Mouse (Mus musculus) stomach, postnatal 0 days (tissue): ENCODE measurements around the gene Ppard. TPM values are rescaled to one million over a fixed set of nuclear protein-coding genes. Genes with fewer than 3 reads are reported as not detected.
A peak's percentile ranks its signal among the peaks of the same experiment; 100 is the strongest.

Experiments
- ATAC-seq: fragments of 200-750 bp; cut with Nextera tagmentation; 2 replicates; pipeline ENCODE4 v1.8.0; 2017; ENCODE audit not compliant: low FRiP score, low TSS enrichment
- DNase-seq: peaks from one replicate; pipeline ENCODE4 v3.0.0-alpha.2; 2016; ENCODE audit warnings: low spot score
- H3K27ac ChIP-seq: fragments of 300-500 bp; sonication (generic); replicated peaks from 2 replicates; pipeline ENCODE4 v1.5.1; 2014; ENCODE audit warnings: mild to moderate bottlenecking, control low read depth
- H3K27me3 ChIP-seq: fragments of 300-500 bp; sonication (generic); 2 replicates; pipeline ENCODE4 v1.6.1; 2014; ENCODE audit warnings: low read length; ENCODE audit not compliant: control insufficient read depth, insufficient read depth
- H3K36me3 ChIP-seq: fragments of 300-500 bp; sonication (generic); 2 replicates; pipeline ENCODE4 v1.6.1; 2014; ENCODE audit warnings: low read length, mixed read lengths; ENCODE audit not compliant: control insufficient read depth, insufficient read depth
- H3K4me1 ChIP-seq: fragments of 300-500 bp; sonication (generic); replicated peaks from 2 replicates; pipeline ENCODE4 v1.6.1; 2014; ENCODE audit warnings: antibody characterized with exemption; ENCODE audit not compliant: control insufficient read depth, insufficient read depth
- H3K4me2 ChIP-seq: fragments of 300-500 bp; sonication (generic); replicated peaks from 2 replicates; pipeline ENCODE4 v1.6.1; 2014; ENCODE audit warnings: low read depth, mild to moderate bottlenecking, control low read depth, moderate library complexity
- H3K4me3 ChIP-seq: fragments of 300-500 bp; sonication (generic); 2 replicates; pipeline ENCODE4 v1.5.1; 2014; ENCODE audit warnings: low read depth, low read length, control low read depth
- H3K9ac ChIP-seq: fragments of 300-500 bp; sonication (generic); 2 replicates; pipeline ENCODE4 v1.6.1; 2014; ENCODE audit warnings: mild to moderate bottlenecking, low read length, control low read depth, mixed read lengths
- H3K9me3 ChIP-seq: fragments of 300-500 bp; sonication (generic); 2 replicates; pipeline ENCODE4 v1.6.1; 2016; ENCODE audit warnings: low read length; ENCODE audit not compliant: control insufficient read depth
- CTCF ChIP-seq: IDR thresholded peaks from 2 replicates; pipeline ENCODE4 v1.5.1; 2016; ENCODE audit warnings: antibody characterized with exemption, low read depth, mild to moderate bottlenecking, moderate library complexity
- EP300 ChIP-seq: optimal IDR thresholded peaks from 2 replicates; pipeline ENCODE3; 2016; ENCODE audit warnings: antibody characterized with exemption
- WGBS: fragments of 180-500 bp; shearing (Covaris S2); extraction: QIAGEN DNeasy Blood & Tissue Kit; methylation state at CpG from one replicate; pipeline ENCODE4 v1.1.7; 2014; 5-methylcytosine and 5-hydroxymethylcytosine counted together
- polyA plus RNA-seq: library from polyadenylated mRNA; unstranded; fragments of >200 nt; fragmentation: Nextera tagmentation; extraction: Ambion mirVana; gene quantifications from 2 replicates; pipeline ENCODE4 v1.2.1, GENCODE M21; 2015

The Ppard gene
- polyA plus RNA-seq, 1 experiment from 2014 or later = 3.4 TPM

DNA sequence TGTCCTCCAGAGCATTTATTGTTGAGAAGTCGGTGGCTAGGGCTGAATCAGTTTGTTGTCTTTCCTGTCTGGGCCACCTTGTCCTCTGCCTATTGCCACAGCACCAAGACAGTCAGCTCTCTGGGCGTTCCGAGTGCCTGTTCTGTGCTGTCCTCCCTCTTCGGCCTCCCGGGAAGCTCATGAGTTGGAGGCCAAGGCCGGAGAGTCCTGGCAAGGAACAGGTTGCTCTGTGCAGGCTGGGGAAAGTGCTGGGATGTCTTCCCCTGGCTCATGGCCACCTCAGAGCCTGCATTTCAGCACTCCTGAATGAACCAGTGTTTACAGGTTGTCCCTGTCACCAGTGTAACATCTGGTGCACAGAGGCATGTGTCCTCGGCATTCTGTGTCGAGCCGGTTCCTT is 39.8 kb downstream of the Ppard start:
- peak overlapping the region; percentile 93 for H3K27ac ChIP-seq
- H3K36me3 ChIP-seq = no peaks in the 10 kb centered on the region
- TF ChIP-seq EP300 (no peak), CTCF (no peak)
- DNase-seq = no peak
- H3K4me3 ChIP-seq = peak overlapping the region; percentile 22
- H3K9me3 ChIP-seq = no peaks in the 10 kb centered on the region
- H3K4me2 ChIP-seq = peak overlapping the region; percentile 47
- H3K27me3 ChIP-seq = no peaks in the 10 kb centered on the region
- 61% methylated on average over 9 of the region's 9 CpGs for WGBS
- 0 out of 2 replicates have a peak, but pooled peaks have one; percentile 1 for ATAC-seq
- peaks cover 5% of the 10 kb centered on the region; the same call in 1 of the 2 replicates for H3K4me1 ChIP-seq
- peak overlapping the region; percentile 61 for H3K9ac ChIP-seq

DNA sequence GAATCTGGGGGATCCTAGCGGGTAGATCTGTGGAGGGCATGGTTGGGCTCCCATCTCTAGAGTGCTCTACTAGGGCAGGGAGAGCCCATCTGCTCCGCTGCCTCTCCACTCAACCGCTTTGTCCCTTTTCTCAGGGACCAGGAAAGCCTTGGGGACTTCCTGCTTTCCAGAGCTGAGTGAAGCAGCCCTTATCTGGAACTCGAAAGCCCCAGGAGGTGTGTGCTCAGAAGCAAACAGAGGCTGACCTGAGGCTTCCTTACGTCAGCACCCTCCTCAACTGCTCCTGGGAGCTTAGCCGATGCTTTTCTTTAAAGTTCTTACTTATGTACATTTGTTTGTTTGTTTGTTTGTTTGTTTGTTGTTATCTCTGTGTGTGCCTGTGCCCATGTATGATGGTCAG is 40.3 kb downstream of the Ppard start:
- Histone ChIP-seq H3K27me3 (no peaks in the 10 kb centered on the region), H3K9ac (peak overlapping the region; percentile 61), H3K9me3 (no peaks in the 10 kb centered on the region), H3K4me3 (peak overlapping the region; percentile 22), H3K27ac (peak overlapping the region; percentile 93), H3K4me2 (peak overlapping the region; percentile 47), H3K36me3 (no peaks in the 10 kb centered on the region), H3K4me1 (peaks cover 5% of the 10 kb centered on the region; the same call in 1 of the 2 replicates)
- ATAC-seq = peak; percentile 61
- DNase-seq = peak; percentile 66
- 69% methylated on average over 6 of the region's 6 CpGs for WGBS
- TF ChIP-seq CTCF (no peak), EP300 (no peak)

DNA sequence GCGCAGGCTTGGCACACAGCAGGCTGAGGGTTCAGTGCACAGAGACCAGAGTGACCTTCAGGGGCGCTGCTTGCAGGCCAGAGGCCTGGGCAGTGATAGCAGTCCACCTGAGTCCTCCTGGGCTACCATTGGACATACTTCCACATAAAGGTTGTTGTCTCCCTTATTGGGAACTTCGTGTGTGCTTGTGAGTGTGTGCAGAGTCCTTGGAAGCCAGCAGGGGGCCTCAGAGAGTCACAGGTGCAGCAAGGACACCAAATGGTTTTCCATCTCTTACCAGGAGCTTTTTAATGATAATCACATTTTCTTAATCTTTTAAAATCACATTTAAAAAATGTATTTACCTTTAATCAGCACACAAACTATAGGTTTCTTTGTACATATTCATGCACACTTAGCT is 42.2 kb downstream of the Ppard start:
- DNase-seq (peak; percentile 63), ATAC-seq (no peak)
- H3K4me3 ChIP-seq = no peak overlapping the region
- no peaks in the 10 kb centered on the region for H3K36me3 ChIP-seq
- 87% methylated on average over 3 of the region's 3 CpGs for WGBS
- no peak overlapping the region for H3K27ac ChIP-seq
- peak; percentile 73 for TF ChIP-seq CTCF
- no peak for TF ChIP-seq EP300
- no peak overlapping the region for H3K4me2 ChIP-seq
- H3K4me1 ChIP-seq = peaks cover 5% of the 10 kb centered on the region; the same call in 1 of the 2 replicates
- no peaks in the 10 kb centered on the region for H3K9me3 ChIP-seq
- no peaks in the 10 kb centered on the region for H3K27me3 ChIP-seq
- H3K9ac ChIP-seq = no peak overlapping the region

DNA sequence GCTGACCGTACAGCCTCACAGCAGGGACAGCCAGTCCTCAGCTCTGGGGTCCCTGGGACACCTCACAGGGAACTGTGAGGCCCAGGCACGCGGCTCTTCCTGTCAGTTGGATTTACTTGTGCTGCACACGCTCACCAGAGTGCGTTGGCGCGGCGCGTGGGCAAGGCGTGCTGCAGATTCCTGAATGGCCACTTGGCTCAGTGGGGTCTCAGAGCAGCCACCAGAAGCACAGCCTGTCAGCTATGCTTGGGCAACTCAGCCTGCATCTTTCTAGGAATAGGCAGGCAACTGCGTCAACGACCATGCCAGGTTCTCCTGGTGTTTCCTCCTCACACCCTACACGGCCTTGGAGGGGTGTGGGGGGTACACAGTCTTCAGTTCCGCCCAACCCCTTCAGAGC is 44.7 kb downstream of the Ppard start:
- WGBS = 78% methylated on average over 14 of the region's 14 CpGs
- TF ChIP-seq CTCF (no peak), EP300 (no peak)
- Histone ChIP-seq H3K4me2 (no peak overlapping the region), H3K4me3 (no peak overlapping the region), H3K9ac (no peak overlapping the region), H3K27ac (peak overlapping the region; percentile 56; the same call in 1 of the 2 replicates), H3K36me3 (no peaks in the 10 kb centered on the region), H3K4me1 (no peaks in the 10 kb centered on the region), H3K9me3 (no peaks in the 10 kb centered on the region), H3K27me3 (no peaks in the 10 kb centered on the region)
- DNase-seq (no peak), ATAC-seq (no peak)

DNA sequence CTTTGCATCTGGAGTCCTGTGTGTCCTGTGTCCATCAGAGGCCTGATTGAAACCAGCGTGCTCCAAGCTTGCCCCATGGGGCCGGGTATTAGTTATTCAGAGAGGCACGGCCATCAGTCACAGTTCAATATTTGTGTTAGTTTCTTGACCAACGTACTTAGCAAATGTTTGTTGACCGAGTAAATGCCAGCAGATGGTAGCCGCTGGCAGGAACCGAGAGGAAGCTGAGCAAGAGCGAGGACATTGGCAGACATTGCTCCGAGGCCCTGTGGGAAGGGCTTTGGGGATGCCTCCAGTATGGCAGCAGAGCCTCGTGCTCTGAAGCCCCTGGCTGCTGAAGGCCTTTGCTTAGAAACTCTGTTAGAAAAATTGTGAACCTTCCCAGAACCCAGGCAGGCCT is 45.2 kb downstream of the Ppard start:
- Histone ChIP-seq H3K9me3 (no peaks in the 10 kb centered on the region), H3K9ac (no peak overlapping the region), H3K36me3 (no peaks in the 10 kb centered on the region), H3K4me3 (no peak overlapping the region), H3K4me1 (no peaks in the 10 kb centered on the region), H3K27ac (peak overlapping the region; percentile 56; the same call in 1 of the 2 replicates), H3K4me2 (no peak overlapping the region), H3K27me3 (no peaks in the 10 kb centered on the region)
- TF ChIP-seq EP300 (no peak), CTCF (0 out of 2 replicates have a peak, but pooled peaks have one; percentile 1)
- ATAC-seq = 0 out of 2 replicates have a peak, but pooled peaks have one; percentile 11
- WGBS = 49% methylated on average over 10 of the region's 10 CpGs
- peak; percentile 50 for DNase-seq

DNA sequence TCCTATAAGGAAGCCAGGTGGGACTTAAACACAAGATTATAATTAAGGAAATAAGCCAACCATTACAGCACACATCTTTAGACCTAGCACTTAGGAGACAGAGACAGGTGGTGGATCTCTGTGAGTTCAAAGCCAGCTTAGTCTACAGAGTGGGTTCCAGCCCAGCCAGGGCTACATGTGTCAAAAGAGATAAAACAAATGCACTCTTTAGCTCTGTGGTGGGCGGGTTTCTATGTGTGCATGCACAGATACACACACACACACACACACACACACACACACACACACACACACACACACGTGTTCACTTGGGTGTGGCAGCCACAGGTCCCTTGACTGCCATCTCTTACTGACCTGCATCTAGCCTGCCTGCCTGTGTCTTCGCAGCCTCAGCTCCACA is 45.7 kb downstream of the Ppard start:
- WGBS = 83% methylated on average over 3 of the region's 3 CpGs

More for the DNA sequence above, 45.7 kb downstream of the Ppard start:
- H3K4me3 ChIP-seq = no peak overlapping the region
- H3K4me1 ChIP-seq = no peaks in the 10 kb centered on the region
- peak overlapping the region; percentile 56; the same call in 1 of the 2 replicates for H3K27ac ChIP-seq
- no peak for ATAC-seq
- H3K9ac ChIP-seq = no peak overlapping the region
- TF ChIP-seq EP300 (no peak), CTCF (no peak)
- no peak overlapping the region for H3K4me2 ChIP-seq
- no peaks in the 10 kb centered on the region for H3K27me3 ChIP-seq
- H3K9me3 ChIP-seq = no peaks in the 10 kb centered on the region
- no peaks in the 10 kb centered on the region for H3K36me3 ChIP-seq
- DNase-seq = no peak
